Mouse (Mus musculus) stomach, postnatal 0 days (tissue): ENCODE results near the gene Gm20916.
"Not testable (repeated sequence)": the region's sequence is repeated elsewhere in the genome, so short reads cannot be mapped to it uniquely, and the experiment has no call there.

Experiments
- CTCF ChIP-seq: IDR thresholded peaks from 2 replicates; pipeline ENCODE4 v1.5.1; 2016; ENCODE audit warnings: antibody characterized with exemption, low read depth, mild to moderate bottlenecking, moderate library complexity
- EP300 ChIP-seq: optimal IDR thresholded peaks from 2 replicates; pipeline ENCODE3; 2016; ENCODE audit warnings: antibody characterized with exemption

GRCm38 (mm10) chrY:79319265-79319664 lies at the start of gene Gm20916:
- not testable (repeated sequence) for TF ChIP-seq EP300, CTCF
